In genomic region chr1:180197956-180198355, GRCm38 (mm10) we compare ENCODE assay signal across 29 mouse cellular contexts. TPM values are rescaled to one million over a fixed set of nuclear protein-coding genes. Genes with fewer than 3 reads are reported as not detected.
DNase-seq lines count a peak whose midpoint lies in the region; ATAC-seq and TF ChIP-seq lines count a peak whose summit lies in the region.
"Had no signal": no experiment of that assay in that cellular context is flagged by ENCODE, and none has a peak within 500 bp of the region (broad histone marks: within the 10 kb centered on the region; RNA-seq: fewer than 3 reads in every experiment).

No protein-coding gene starts in this region.

- TF ChIP-seq CTCF in lung, postnatal 0 days (IDR thresholded peaks at IDR 0.05) = no peak

- no peak overlapping the region for H3K4me3 ChIP-seq in lung, postnatal 0 days (ENCODE audit: low read depth, low read length)
- no peak overlapping the region for H3K4me3 ChIP-seq in brown adipose tissue, adult 24 weeks (ENCODE audit: insufficient read depth, low read depth, low read length)
- H3K4me3 ChIP-seq: embryonic facial prominence, embryonic 10.5 days; embryonic facial prominence, embryonic 15.5 days; heart, embryonic 10.5 days; heart, embryonic 15.5 days; intestine, embryonic 15.5 days; limb, embryonic 12.5 days; liver, embryonic 15.5 days; lung, embryonic 15.5 days; neural tube, embryonic 15.5 days had no signal

- WGBS in lung, postnatal 0 days = 35% methylated on average over 3 of the region's 3 CpGs

- no peaks in the 10 kb centered on the region for H3K36me3 ChIP-seq in lung, postnatal 0 days (ENCODE audit: insufficient read depth, low read length)
- H3K36me3 ChIP-seq: embryonic facial prominence, embryonic 10.5 days; embryonic facial prominence, embryonic 15.5 days; heart, embryonic 10.5 days; heart, embryonic 15.5 days; intestine, embryonic 15.5 days; limb, embryonic 12.5 days; liver, embryonic 15.5 days; lung, embryonic 15.5 days; neural tube, embryonic 15.5 days had no signal

- H3K27me3 ChIP-seq in lung, postnatal 0 days (replicated peaks; ENCODE audit: insufficient read depth, low read length) = no peaks in the 10 kb centered on the region
- H3K27me3 ChIP-seq: embryonic facial prominence, embryonic 15.5 days; heart, embryonic 15.5 days; intestine, embryonic 15.5 days; liver, embryonic 15.5 days; lung, embryonic 15.5 days had no signal

- no peak overlapping the region for H3K9ac ChIP-seq in lung, postnatal 0 days (replicated peaks; ENCODE audit: low read depth)
- H3K9ac ChIP-seq: embryonic facial prominence, embryonic 15.5 days; heart, embryonic 15.5 days; intestine, embryonic 15.5 days; limb, embryonic 12.5 days; liver, embryonic 15.5 days; lung, embryonic 15.5 days; neural tube, embryonic 15.5 days had no signal

- TF ChIP-seq EP300 in lung, postnatal 0 days (IDR thresholded peaks at IDR 0.05) = no peak

- peaks cover 4% of the 10 kb centered on the region for H3K4me1 ChIP-seq in lung, postnatal 0 days (ENCODE audit: insufficient read depth, low read depth, low read length)
- H3K4me1 ChIP-seq in brown adipose tissue, adult 24 weeks (ENCODE audit: control insufficient read depth, insufficient read depth, insufficient read length, low read length) = no peaks in the 10 kb centered on the region; the same call in 1 of the 2 replicates

- no peak for ATAC-seq in lung, postnatal 0 days
- ATAC-seq: CD4-positive, CD25-positive, alpha-beta regulatory T cell, adult 4 months; forebrain, embryonic 14.5 days; hindbrain, embryonic 16.5 days; intestine, embryonic 15.5 days had no signal

- no peak overlapping the region for H3K4me2 ChIP-seq in lung, postnatal 0 days (replicated peaks; ENCODE audit: low read depth, low read length)
- H3K4me2 ChIP-seq: embryonic facial prominence, embryonic 15.5 days; heart, embryonic 15.5 days; intestine, embryonic 15.5 days; limb, embryonic 12.5 days; liver, embryonic 15.5 days; lung, embryonic 15.5 days; neural tube, embryonic 15.5 days had no signal

- no peaks in the 10 kb centered on the region for H3K9me3 ChIP-seq in lung, postnatal 0 days (ENCODE audit: low read length)
- H3K9me3 ChIP-seq: embryonic facial prominence, embryonic 10.5 days; embryonic facial prominence, embryonic 15.5 days; heart, embryonic 10.5 days; heart, embryonic 15.5 days; intestine, embryonic 15.5 days; limb, embryonic 12.5 days; liver, embryonic 15.5 days; lung, embryonic 15.5 days; neural tube, embryonic 15.5 days had no signal

- DNase-seq in lung, adult 18-20 months = peak; percentile 17 to 27
- DNase-seq in lung, postnatal 0 days (ENCODE audit: low spot score) = no peak
- DNase-seq in urinary bladder, adult 18-20 months (ENCODE audit: low spot score in 2 of 2) = peak; percentile 33 to 67
- DNase-seq in urinary bladder, postnatal 10 days (ENCODE audit: low spot score) = no peak
- DNase-seq in heart, adult 9 months (ENCODE audit: low spot score in 2 of 2) = no peak
- DNase-seq in layer of hippocampus, postnatal 36 days = no peak
- DNase-seq: adrenal gland, postnatal 36 days; cerebellum, adult 2 months; cerebellum, postnatal 25 days; gastrocnemius, postnatal 14 days; kidney, adult 8-10 months; kidney, postnatal 10 days; midbrain, embryonic 14.5 days; retina, postnatal 1 day; right cerebral cortex, postnatal 14 days had no signal

- H3K27ac ChIP-seq in lung, postnatal 0 days (ENCODE audit: low read length) = no peak overlapping the region
- peak overlapping the region; percentile 63 for H3K27ac ChIP-seq in brown adipose tissue, adult 24 weeks (replicated peaks; ENCODE audit: low read depth, low read length)
- H3K27ac ChIP-seq: embryonic facial prominence, embryonic 10.5 days; embryonic facial prominence, embryonic 15.5 days; heart, embryonic 10.5 days; heart, embryonic 15.5 days; intestine, embryonic 15.5 days; limb, embryonic 12.5 days; liver, embryonic 15.5 days; lung, embryonic 15.5 days; macrophage; neural tube, embryonic 15.5 days had no signal

RNA-seq across cellular contexts. Expression of gene Coq8a, which starts 1.4 kb away (rescaled TPM):
- polyA plus RNA-seq in lung, postnatal 0 days (2015; fragmentation: Nextera tagmentation; extraction: Ambion mirVana) = 16.4 and 18.6 TPM in 2 replicates
- polyA plus RNA-seq in brown adipose tissue, adult 24 weeks (2012; ENCODE audit: insufficient read depth, insufficient read length, missing spikeins) = 1,169 and 1,640 TPM in 2 replicates
- total RNA-seq in layer of hippocampus, postnatal 36 days (2021) = 10 to 100 TPM; 55.0 to 68.3 TPM

Comparison
In these comparisons a context has a peak if more than half of its experiments do, and no peak if none do; other contexts are left out.
1. DNase-seq: peak in lung, adult 18-20 months (2 of 2) and urinary bladder, adult 18-20 months (2 of 2); none in lung, postnatal 0 days (single experiment), urinary bladder, postnatal 10 days (single experiment), heart, adult 9 months (0 of 2) and layer of hippocampus, postnatal 36 days (0 of 2).
2. RNA of gene Coq8a, which starts 1.4 kb away (polyA plus RNA-seq): 1,169 to 1,640 TPM in brown adipose tissue, adult 24 weeks; 16.4 to 18.6 TPM in lung, postnatal 0 days; every median in the first group is over 10 times any median in the second.